19 mouse cellular contexts compared by ENCODE assay signal in the genomic region with DNA sequence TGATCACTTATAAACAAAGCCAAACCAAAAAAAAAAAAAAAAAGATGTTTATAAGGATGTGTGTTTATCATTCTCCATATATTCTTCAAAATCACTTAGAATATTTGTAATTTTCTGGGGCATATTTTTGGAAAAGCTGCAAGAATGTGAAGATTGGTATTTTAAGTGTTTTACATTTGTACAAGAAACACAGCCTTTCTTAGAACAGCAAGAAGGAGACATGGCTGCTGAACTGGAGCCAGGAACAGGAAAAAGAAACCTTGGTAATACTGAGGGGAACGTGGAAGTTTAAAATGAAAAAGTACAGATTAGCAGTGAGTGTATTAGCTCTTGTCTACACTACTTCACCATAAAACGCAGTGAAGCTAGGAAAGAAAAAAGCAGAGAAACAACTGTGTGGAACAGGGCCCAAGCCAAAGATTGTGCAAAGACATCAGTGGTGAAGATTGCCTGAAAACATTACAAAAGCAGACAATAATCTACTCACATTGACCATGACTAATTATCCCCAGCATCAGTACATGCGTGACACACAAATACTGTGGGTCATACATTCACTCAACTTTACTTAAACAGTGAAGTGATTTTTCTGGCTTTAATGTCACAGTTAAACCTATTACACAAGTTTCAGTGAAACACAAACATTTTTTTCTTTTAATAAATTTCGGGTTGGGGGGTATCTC.
DNase-seq lines count a peak whose midpoint lies in the region; ATAC-seq and TF ChIP-seq lines count a peak whose summit lies in the region.
"Had no signal": no experiment of that assay in that cellular context is flagged by ENCODE, and none has a peak within 500 bp of the region (broad histone marks: within the 10 kb centered on the region; RNA-seq: fewer than 3 reads in every experiment).

No protein-coding gene starts in this region.

- no peaks in the 10 kb centered on the region for H3K4me1 ChIP-seq in lung, embryonic 15.5 days
- no peaks in the 10 kb centered on the region for H3K4me1 ChIP-seq in lung, adult 2 months (ENCODE audit: control insufficient read depth, insufficient read depth, low read length)
- H3K4me1 ChIP-seq in stomach, embryonic 16.5 days (ENCODE audit: control insufficient read depth, insufficient read depth, low read length): no peaks in the 10 kb centered on the region
- H3K4me1 ChIP-seq: embryonic facial prominence, embryonic 13.5 days; hindbrain, embryonic 10.5 days had no signal

- TF ChIP-seq POLR2A in lung, adult 2 months (IDR thresholded peaks at IDR 0.05; ENCODE audit: borderline replicate concordance, extremely low read depth, low read depth, low read length): no peak

- TF ChIP-seq CTCF in lung, adult 2 months (IDR thresholded peaks at IDR 0.05; ENCODE audit: insufficient read depth, low read length): no peak

- peak overlapping the region; percentile 58 for H3K27ac ChIP-seq in lung, embryonic 15.5 days
- peak overlapping the region; percentile 67 for H3K27ac ChIP-seq in stomach, embryonic 16.5 days (ENCODE audit: low read length)
- H3K27ac ChIP-seq: embryonic facial prominence, embryonic 13.5 days; forebrain, embryonic 10.5 days; gastrocnemius, adult 2 months; hindbrain, embryonic 10.5 days; hindbrain, embryonic 14.5 days had no signal

- DNase-seq in lung, adult 2 months: no peak
- peak; percentile 7 for DNase-seq in adipocyte (ENCODE audit: low spot score)
- peak; percentile 6 for DNase-seq in brain, adult 2 months (ENCODE audit: low read depth, low spot score)
- DNase-seq in retina, postnatal 1 day: no peak
- DNase-seq: adrenal gland, adult 8-10 months; adrenal gland, postnatal 36 days; cerebellum, adult 11 months; cerebellum, adult 8-10 months; cerebellum, postnatal 14 days; gastrocnemius, adult 2 months; gastrocnemius, postnatal 25 days had no signal

- H3K36me3 ChIP-seq in lung, embryonic 15.5 days: no peaks in the 10 kb centered on the region
- no peaks in the 10 kb centered on the region for H3K36me3 ChIP-seq in stomach, embryonic 16.5 days (ENCODE audit: control insufficient read depth, insufficient read depth, low read length)
- H3K36me3 ChIP-seq: embryonic facial prominence, embryonic 13.5 days; forebrain, embryonic 10.5 days; heart, embryonic 12.5 days; hindbrain, embryonic 10.5 days had no signal

- no peak overlapping the region for H3K4me2 ChIP-seq in lung, embryonic 15.5 days
- H3K4me2 ChIP-seq in stomach, embryonic 16.5 days (ENCODE audit: low read depth, low read length): no peak overlapping the region
- H3K4me2 ChIP-seq: embryonic facial prominence, embryonic 13.5 days; heart, embryonic 12.5 days; hindbrain, embryonic 14.5 days had no signal

- H3K27me3 ChIP-seq in lung, embryonic 15.5 days: no peaks in the 10 kb centered on the region
- no peaks in the 10 kb centered on the region for H3K27me3 ChIP-seq in stomach, embryonic 16.5 days (ENCODE audit: control insufficient read depth, insufficient read depth, low read length)
- H3K27me3 ChIP-seq: embryonic facial prominence, embryonic 13.5 days; heart, embryonic 12.5 days had no signal

- no peak overlapping the region for H3K4me3 ChIP-seq in lung, embryonic 15.5 days
- no peak overlapping the region for H3K4me3 ChIP-seq in lung, adult 2 months (replicated peaks; ENCODE audit: extremely low read depth, low read depth, low read length)
- H3K4me3 ChIP-seq in stomach, embryonic 16.5 days (replicated peaks; ENCODE audit: low read length): no peak overlapping the region
- H3K4me3 ChIP-seq: embryonic facial prominence, embryonic 13.5 days; forebrain, embryonic 10.5 days; gastrocnemius, adult 2 months; heart, embryonic 12.5 days; hindbrain, embryonic 10.5 days had no signal

- peak; percentile 65; the same call in 1 of the 2 replicates for ATAC-seq in lung, embryonic 15.5 days (ENCODE audit: borderline replicate concordance, extremely low read depth, low FRiP score, low TSS enrichment)
- no peak for ATAC-seq in stomach, embryonic 16.5 days (ENCODE audit: insufficient read depth, low FRiP score)
- ATAC-seq: forebrain, embryonic 14.5 days had no signal

- H3K9ac ChIP-seq in lung, embryonic 15.5 days: no peak overlapping the region
- no peak overlapping the region for H3K9ac ChIP-seq in stomach, embryonic 16.5 days (ENCODE audit: low read length)
- H3K9ac ChIP-seq: embryonic facial prominence, embryonic 13.5 days; heart, embryonic 12.5 days; hindbrain, embryonic 14.5 days had no signal

- WGBS in lung, embryonic 15.5 days: 33% methylated on average over 4 of the region's 4 CpGs
- WGBS in lung, adult 2 months: 56% methylated on average over 4 of the region's 4 CpGs
- WGBS in stomach, embryonic 16.5 days: 42% methylated on average over 4 of the region's 4 CpGs

- no peaks in the 10 kb centered on the region for H3K9me3 ChIP-seq in lung, embryonic 15.5 days
- no peaks in the 10 kb centered on the region for H3K9me3 ChIP-seq in stomach, embryonic 16.5 days (replicated peaks; ENCODE audit: control insufficient read depth, low read length)
- H3K9me3 ChIP-seq: embryonic facial prominence, embryonic 13.5 days; forebrain, embryonic 10.5 days; heart, embryonic 12.5 days; hindbrain, embryonic 10.5 days had no signal

Comparison
In these comparisons a context has a peak if more than half of its experiments do, and no peak if none do; other contexts are left out.
1. DNase-seq: peak in adipocyte (single experiment) and brain, adult 2 months (single experiment); none in lung, adult 2 months (single experiment) and retina, postnatal 1 day (single experiment).